Mouse (Mus musculus) kidney, adult 2 months (tissue): ENCODE data around the gene S100a11. TPM values are rescaled to one million over a fixed set of nuclear protein-coding genes. Genes with fewer than 3 reads are reported as not detected.

Experiments
- DNase-seq: peaks from one replicate; pipeline ENCODE4 v3.0.0; 2021
- H3K27ac ChIP-seq: fragments of 200-500 bp; 2 replicates; pipeline ENCODE4 v1.5.1; 2012; ENCODE audit warnings: low read depth, low read length, control low read depth, inconsistent platforms; ENCODE audit not compliant: insufficient read depth
- H3K27me3 ChIP-seq: fragments of 200-500 bp; replicated peaks from 2 replicates; pipeline ENCODE4 v1.6.1; 2012; ENCODE audit warnings: mild to moderate bottlenecking, moderate library complexity, low read length, inconsistent platforms; ENCODE audit not compliant: control insufficient read depth, insufficient read depth
- H3K36me3 ChIP-seq: fragments of 200-500 bp; 2 replicates; pipeline ENCODE4 v1.6.1; 2012; ENCODE audit warnings: mild to moderate bottlenecking, moderate library complexity, low read length, inconsistent platforms; ENCODE audit not compliant: control insufficient read depth, insufficient read depth
- H3K4me1 ChIP-seq: fragments of 200-500 bp; 2 replicates; pipeline ENCODE4 v1.6.1; 2011; ENCODE audit warnings: low read length; ENCODE audit not compliant: control insufficient read depth, insufficient read depth
- H3K4me3 ChIP-seq: fragments of 200-500 bp; 2 replicates; pipeline ENCODE4 v1.5.1; 2011; ENCODE audit warnings: mild to moderate bottlenecking, low read depth, low read length, control low read depth; ENCODE audit not compliant: insufficient read depth
- CTCF ChIP-seq: fragments of 200-500 bp; conservative IDR thresholded peaks from 2 replicates; pipeline ENCODE4 v1.5.1; 2011; ENCODE audit warnings: low read depth, mild to moderate bottlenecking, control low read depth, low read length, moderate library complexity, mixed read lengths; ENCODE audit not compliant: insufficient read depth, insufficient read length
- POLR2A ChIP-seq: fragments of 200-500 bp; IDR thresholded peaks from one replicate; pipeline ENCODE4 v1.6.1; 2011; ENCODE audit warnings: low read depth, low read length, control low read depth
- WGBS: fragments of 180-500 bp; shearing (Covaris S2); methylation state at CpG from one replicate; pipeline ENCODE4 v1.1.7; 2018; 5-methylcytosine and 5-hydroxymethylcytosine counted together
- polyA plus RNA-seq: library from polyadenylated mRNA; depleted of rRNA; stranded (reverse); fragments of >200 nt; gene quantifications from 2 replicates; pipeline ENCODE4 v1.2.3, GENCODE M21; 2012

S100a11 gene
- polyA plus RNA-seq, 1 experiment: 285 TPM

DNA sequence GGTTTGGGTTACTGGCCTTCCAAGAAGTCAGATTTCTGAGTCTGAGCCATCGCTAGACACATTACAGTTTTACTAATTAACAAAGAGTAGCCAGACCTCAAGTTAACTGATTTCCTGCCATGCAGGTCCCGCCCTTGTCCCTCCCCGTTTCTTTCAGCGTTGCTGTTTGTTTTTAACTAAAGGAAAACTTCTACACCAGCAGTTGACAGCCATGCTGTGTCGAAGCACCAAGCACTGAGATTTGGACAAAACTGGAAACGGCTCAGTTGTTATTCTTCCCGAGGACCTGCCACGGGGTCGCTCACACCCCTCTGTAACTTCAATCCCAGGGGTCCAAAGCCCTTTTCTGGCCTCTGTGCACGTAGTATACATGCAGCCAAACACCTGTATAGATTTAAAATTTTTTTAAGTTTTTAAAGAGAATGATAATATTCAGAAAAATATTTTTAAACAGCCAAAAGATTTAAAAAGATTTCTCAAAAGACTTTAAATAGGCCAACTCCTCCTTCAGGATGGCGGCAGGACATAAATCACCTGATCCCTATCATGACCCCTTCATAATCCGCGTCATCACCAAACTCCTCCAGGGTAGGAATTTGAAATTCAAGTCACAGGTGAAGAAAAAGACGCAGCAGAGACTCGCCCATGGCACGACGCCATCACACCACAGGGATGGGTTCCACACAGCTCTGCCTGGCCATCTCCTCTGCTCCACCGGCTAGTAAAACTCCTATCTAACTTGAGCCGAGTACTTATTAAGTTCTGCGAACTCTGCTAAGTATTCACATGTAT is 27.7 kb downstream of the S100a11 start:
- H3K27ac ChIP-seq: no peak overlapping the region
- 42% methylated on average over 20 of the region's 20 CpGs for WGBS
- peak; percentile 86 for DNase-seq
- H3K27me3 ChIP-seq: no peaks in the 10 kb centered on the region
- H3K36me3 ChIP-seq: no peaks in the 10 kb centered on the region
- no peak overlapping the region for H3K4me3 ChIP-seq
- peaks cover 11% of the 10 kb centered on the region; the same call in 1 of the 2 replicates for H3K4me1 ChIP-seq
- TF ChIP-seq CTCF (no peak), POLR2A (no peak)

DNA sequence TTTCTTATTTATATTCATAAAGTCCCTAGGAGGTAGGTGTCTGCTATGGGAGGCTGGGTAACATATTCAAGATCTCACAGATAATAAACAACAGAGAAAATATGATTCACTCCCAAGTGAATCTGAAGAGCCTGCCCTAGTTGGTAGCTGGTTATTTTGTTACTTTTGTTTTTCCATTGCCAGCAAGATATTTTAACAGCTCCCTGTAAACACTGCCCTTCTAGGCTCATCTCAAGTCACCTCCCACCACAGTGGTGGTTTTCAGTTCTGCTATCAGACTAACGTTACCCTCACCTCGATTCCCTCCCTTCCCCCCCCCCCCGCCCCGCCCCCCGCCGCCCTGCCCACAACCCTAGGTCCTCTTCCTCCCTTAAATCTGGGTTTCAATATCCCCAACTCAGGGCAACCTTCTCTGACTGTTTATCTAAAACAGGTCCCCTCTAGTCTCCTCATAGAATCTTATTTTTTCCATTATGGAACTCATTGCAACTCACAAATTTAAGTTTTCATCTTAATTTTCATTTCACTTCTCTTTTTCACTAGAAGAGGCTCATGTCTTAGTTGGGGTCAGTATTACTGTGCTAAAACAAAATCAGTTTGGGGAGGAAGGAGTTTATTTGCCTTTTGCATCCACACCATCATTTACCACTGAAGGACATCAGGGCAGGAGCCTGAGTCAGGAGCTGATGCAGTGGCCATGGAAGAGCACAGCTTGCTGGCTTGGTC is 28.4 kb downstream of the S100a11 start:
- 59% methylated on average over 6 of the region's 6 CpGs for WGBS
- Histone ChIP-seq H3K36me3 (no peaks in the 10 kb centered on the region), H3K4me1 (peaks cover 11% of the 10 kb centered on the region; the same call in 1 of the 2 replicates), H3K27ac (no peak overlapping the region), H3K27me3 (no peaks in the 10 kb centered on the region), H3K4me3 (no peak overlapping the region)
- no peak for TF ChIP-seq CTCF
- no peak for TF ChIP-seq POLR2A
- DNase-seq: no peak

DNA sequence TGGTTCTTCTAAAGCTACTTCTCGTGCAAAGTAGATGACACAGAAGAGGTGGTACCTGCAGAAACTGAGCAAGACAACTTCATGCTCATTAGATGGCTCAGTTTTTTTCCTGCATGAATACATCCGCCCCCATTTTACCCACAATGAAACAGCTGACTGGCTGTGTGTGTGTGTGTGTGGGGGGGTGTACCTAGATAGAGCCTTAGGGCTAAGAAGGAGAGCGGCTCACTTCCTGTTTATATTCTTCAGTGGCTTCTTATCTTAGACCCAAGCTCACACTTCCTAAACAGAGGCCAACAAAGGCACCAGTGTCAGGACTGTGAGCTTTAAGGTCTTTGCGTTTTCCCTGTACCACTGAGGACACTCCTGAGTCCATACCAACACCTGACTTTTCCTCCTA is 29.7 kb downstream of the S100a11 start:
- H3K27me3 ChIP-seq: no peaks in the 10 kb centered on the region
- no peaks in the 10 kb centered on the region for H3K36me3 ChIP-seq
- no peak overlapping the region for H3K27ac ChIP-seq
- peaks cover 16% of the 10 kb centered on the region; the same call in 1 of the 2 replicates for H3K4me1 ChIP-seq
- WGBS: 68% methylated on average over 4 of the region's 4 CpGs
- TF ChIP-seq POLR2A (no peak), CTCF (no peak)
- no peak for DNase-seq
- no peak overlapping the region for H3K4me3 ChIP-seq

DNA sequence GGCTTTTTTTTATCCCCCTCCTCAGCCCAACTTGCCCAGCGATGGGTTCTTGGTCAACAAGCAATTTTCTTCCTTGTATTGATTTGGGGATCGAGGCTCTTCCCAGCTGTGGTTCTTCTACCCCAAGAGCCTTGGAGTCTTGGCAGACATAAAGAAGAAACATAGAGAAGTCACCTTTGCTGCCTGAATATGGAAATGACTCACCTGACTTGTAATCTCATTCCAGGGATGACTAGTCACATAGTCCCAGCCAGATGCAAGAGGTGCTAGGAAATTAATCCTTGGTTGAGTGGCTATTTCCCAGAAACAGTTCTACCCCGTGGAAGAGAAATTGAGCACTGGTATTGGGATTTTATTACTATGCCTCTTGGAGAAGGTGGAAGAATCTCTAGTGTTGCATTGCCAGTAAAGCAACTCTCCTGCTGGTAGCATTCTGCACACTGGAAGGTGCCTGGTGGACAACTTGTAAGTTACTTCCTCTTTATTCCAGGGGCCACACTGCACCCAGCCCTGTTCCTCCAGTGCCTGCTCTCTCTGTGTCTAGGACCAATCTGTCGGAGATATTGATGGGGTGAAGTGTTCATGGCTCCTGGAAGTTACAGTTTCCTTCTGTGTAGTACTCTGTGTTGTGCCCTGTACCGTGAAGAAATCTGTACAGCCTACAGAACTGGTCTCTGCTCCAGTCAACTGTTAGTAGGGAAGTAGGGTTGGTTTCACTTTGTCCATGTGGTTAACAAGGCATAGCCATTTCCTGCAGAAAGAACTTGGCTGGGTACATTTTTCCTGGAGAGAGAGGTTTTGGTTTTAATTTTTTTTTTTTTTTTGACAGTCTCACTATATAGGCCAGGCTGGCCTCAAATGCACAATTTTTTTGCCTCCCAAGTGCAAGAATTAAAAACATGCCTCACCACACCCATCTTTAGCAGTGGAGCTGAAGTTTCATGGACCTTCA is 31.9 kb downstream of the S100a11 start:
- peaks cover 22% of the 10 kb centered on the region; the same call in 1 of the 2 replicates for H3K4me1 ChIP-seq
- H3K4me3 ChIP-seq: no peak overlapping the region
- 69% methylated on average over 5 of the region's 5 CpGs for WGBS
- DNase-seq: no peak
- no peaks in the 10 kb centered on the region for H3K36me3 ChIP-seq
- H3K27me3 ChIP-seq: no peaks in the 10 kb centered on the region
- no peak for TF ChIP-seq POLR2A
- no peak for TF ChIP-seq CTCF
- peak overlapping the region; percentile 18 for H3K27ac ChIP-seq

DNA sequence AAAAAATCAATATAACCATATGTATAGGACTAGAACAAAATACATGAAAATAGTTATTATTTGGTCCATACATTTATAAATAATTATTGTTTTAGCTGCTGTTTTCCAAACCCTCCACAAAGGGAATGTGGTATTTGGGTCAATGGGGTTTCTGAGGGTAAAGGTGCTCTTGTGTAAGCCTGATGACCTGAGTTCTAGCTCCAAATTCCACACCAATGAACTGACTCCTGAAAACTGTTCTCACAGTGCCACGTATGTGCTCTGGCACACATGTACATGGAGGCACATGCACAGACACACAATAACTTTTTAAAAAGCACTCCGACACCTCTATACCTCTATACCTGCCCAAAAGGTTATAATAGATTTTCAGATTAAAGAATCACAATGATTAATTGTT is 33.0 kb downstream of the S100a11 start:
- no peak for DNase-seq
- no peak overlapping the region for H3K4me3 ChIP-seq
- no peak overlapping the region for H3K27ac ChIP-seq
- no peaks in the 10 kb centered on the region for H3K27me3 ChIP-seq
- H3K4me1 ChIP-seq: peaks cover 15% of the 10 kb centered on the region; the same call in 1 of the 2 replicates
- TF ChIP-seq POLR2A (no peak), CTCF (no peak)
- H3K36me3 ChIP-seq: no peaks in the 10 kb centered on the region
- WGBS: 84% methylated on average over 2 of the region's 2 CpGs

DNA sequence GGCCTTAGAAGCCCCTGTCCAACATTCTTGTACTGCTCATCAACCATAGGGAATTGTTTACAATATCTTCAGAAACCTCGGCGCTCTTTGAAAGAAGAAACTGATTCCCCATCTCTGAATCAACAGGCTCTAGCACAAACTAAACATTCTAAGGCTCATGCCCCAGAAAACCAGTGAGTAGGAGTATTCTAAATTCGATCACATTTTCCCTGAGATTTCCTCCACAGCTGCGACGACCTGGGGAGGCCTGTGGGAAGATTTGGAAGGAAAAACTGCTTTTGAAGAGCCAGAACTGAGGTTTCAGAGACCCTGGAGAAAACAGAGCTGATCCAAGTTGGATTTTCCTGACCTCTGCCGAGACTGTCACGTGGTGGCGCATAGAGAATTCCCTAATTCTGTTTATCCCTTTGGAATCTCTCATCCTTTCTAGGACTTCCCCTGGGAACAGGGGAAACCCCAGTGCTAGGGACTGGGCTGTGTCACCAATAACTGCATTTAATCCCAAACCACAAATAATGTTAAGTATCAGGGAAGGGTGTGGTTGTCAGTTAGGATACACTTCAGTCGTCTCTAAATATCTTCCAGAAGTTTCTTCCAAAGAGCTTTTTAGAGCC is 33.6 kb downstream of the S100a11 start:
- peak; percentile 43 for DNase-seq
- Histone ChIP-seq H3K27ac (peak overlapping the region; percentile 89), H3K36me3 (no peaks in the 10 kb centered on the region), H3K4me1 (peaks cover 15% of the 10 kb centered on the region; the same call in 1 of the 2 replicates), H3K27me3 (no peaks in the 10 kb centered on the region), H3K4me3 (no peak overlapping the region)
- no peak for TF ChIP-seq POLR2A
- no peak for TF ChIP-seq CTCF
- WGBS: 64% methylated on average over 9 of the region's 9 CpGs
